Mouse (Mus musculus) spleen, adult 2 months (tissue): ENCODE data around the gene Rhbdl3.

Source experiments
- CTCF ChIP-seq: fragments of 200-500 bp; IDR thresholded peaks from 2 replicates; pipeline ENCODE4 v1.5.1; 2011; ENCODE audit warnings: mild to moderate bottlenecking, inconsistent platforms; ENCODE audit not compliant: insufficient read depth, insufficient read length, insufficient replicate concordance; ENCODE audit errors: extremely low read depth
- POLR2A ChIP-seq: fragments of 200-500 bp; IDR thresholded peaks from 2 replicates; pipeline ENCODE4 v1.6.1; 2011; ENCODE audit warnings: low read depth, low read length, inconsistent platforms

- TF ChIP-seq CTCF (no peak), POLR2A (no peak)
Measured at GRCm38 (mm10) chr11:80323255-80323654, 22.5 kb downstream of the Rhbdl3 start.
